Comparison of ENCODE assay signal across 8 mouse cellular contexts in genomic region chr10:103367371-103368295, GRCm38 (mm10). TPM values are rescaled to one million over a fixed set of nuclear protein-coding genes. Genes with fewer than 3 reads are reported as not detected.
A peak's percentile ranks its signal among the peaks of the same experiment; 100 is the strongest.
DNase-seq lines count a peak whose midpoint lies in the region; ATAC-seq and TF ChIP-seq lines count a peak whose summit lies in the region.

Gene Slc6a15, plus strand, starts transcription at chr10:103367783.

- H3K27ac ChIP-seq in embryonic facial prominence, embryonic 10.5 days (replicated peaks), result peak within 1 kb of the TSS; percentile 70
- no peak within 1 kb of the TSS for H3K27ac ChIP-seq in hindbrain, embryonic 11.5 days (ENCODE audit: low read depth, low read length)

- peak within 1 kb of the TSS; percentile 58 for H3K9ac ChIP-seq in hindbrain, embryonic 11.5 days (ENCODE audit: low read depth, low read length)

- ATAC-seq in hindbrain, embryonic 11.5 days (ENCODE audit: low FRiP score), result peak; percentile 83
- ATAC-seq in megakaryocyte, adult 5-6 weeks (ENCODE audit: poor library complexity, severe bottlenecking), result peak; percentile 26; the same call in 1 of the 2 replicates

- H3K79me3 ChIP-seq in C2C12 (ENCODE audit: low read depth), result no peaks in the 10 kb centered on the region

- no peaks in the 10 kb centered on the region for H3K79me2 ChIP-seq in C2C12 (ENCODE audit: control insufficient read depth, insufficient read depth)

- peaks cover 11% of the 10 kb centered on the region; the same call in 1 of the 2 replicates for H3K4me1 ChIP-seq in embryonic facial prominence, embryonic 10.5 days
- H3K4me1 ChIP-seq in hindbrain, embryonic 11.5 days (replicated peaks; ENCODE audit: control insufficient read depth, insufficient read depth, low read length), result no peaks in the 10 kb centered on the region

- H3K4me3 ChIP-seq in C2C12 (ENCODE audit: insufficient read depth, poor library complexity, severe bottlenecking), result peak within 1 kb of the TSS; percentile 36
- peak within 1 kb of the TSS; percentile 73 for H3K4me3 ChIP-seq in embryonic facial prominence, embryonic 10.5 days
- peak within 1 kb of the TSS; percentile 59 for H3K4me3 ChIP-seq in hindbrain, embryonic 11.5 days (ENCODE audit: low read depth, low read length)

- H3K9me3 ChIP-seq in embryonic facial prominence, embryonic 10.5 days, result no peaks in the 10 kb centered on the region
- H3K9me3 ChIP-seq in hindbrain, embryonic 11.5 days (ENCODE audit: control insufficient read depth, low read length), result no peaks in the 10 kb centered on the region

- peak; percentile 15 for DNase-seq in adrenal gland, adult 8-10 months
- DNase-seq in embryonic facial prominence, embryonic 10.5 days (ENCODE audit: low spot score), result peak; percentile 66
- peak; percentile 65 for DNase-seq in hindbrain, embryonic 11.5 days (ENCODE audit: low spot score)
- peak; percentile 41 to 53 for DNase-seq in layer of hippocampus, postnatal 25 days (ENCODE audit: extremely low spot score in 1 of 2, low spot score in 1 of 2)
- DNase-seq in right cerebral cortex, postnatal 25 days, result peak; percentile 67
- DNase-seq in spleen, postnatal 14 days (ENCODE audit: low spot score in 2 of 2), result no peak

- H3K36me3 ChIP-seq in C2C12 (ENCODE audit: control insufficient read depth, insufficient read depth), result no peaks in the 10 kb centered on the region
- H3K36me3 ChIP-seq in embryonic facial prominence, embryonic 10.5 days (replicated peaks), result no peaks in the 10 kb centered on the region
- H3K36me3 ChIP-seq in hindbrain, embryonic 11.5 days (ENCODE audit: control insufficient read depth, insufficient read depth, low read length), result no peaks in the 10 kb centered on the region

- H3ac ChIP-seq in C2C12 (ENCODE audit: control insufficient read depth, insufficient read length, low read depth), result peak within 1 kb of the TSS; percentile 57

- no peaks in the 10 kb centered on the region for H3K27me3 ChIP-seq in C2C12 (ENCODE audit: control insufficient read depth, insufficient read depth, insufficient read length)
- peaks cover 19% of the 10 kb centered on the region for H3K27me3 ChIP-seq in embryonic facial prominence, embryonic 10.5 days (replicated peaks; ENCODE audit: low read depth, poor library complexity, severe bottlenecking)
- H3K27me3 ChIP-seq in hindbrain, embryonic 11.5 days (ENCODE audit: control insufficient read depth, insufficient read depth, low read length), result no peaks in the 10 kb centered on the region; the same call in 1 of the 2 replicates

- no peak for TF ChIP-seq CTCF in C2C12 (IDR thresholded peaks at IDR 0.05; ENCODE audit: control insufficient read depth, insufficient read depth, insufficient read length)

- peak within 1 kb of the TSS; percentile 97 for H3K4me2 ChIP-seq in hindbrain, embryonic 11.5 days (replicated peaks; ENCODE audit: low read depth, low read length)

- under 1% methylated on average over 43 of the region's 43 CpGs for WGBS in embryonic facial prominence, embryonic 10.5 days
- WGBS in hindbrain, embryonic 11.5 days, result under 1% methylated on average over 42 of the region's 43 CpGs

TF ChIP-seq in C2C12, 6 proteins besides CTCF, POLR2A, EP300 and RAD21:
- TF ChIP-seq MAX (IDR thresholded peaks at IDR 0.05) (no peak), MYOD1 (IDR thresholded peaks at IDR 0.05; ENCODE audit: control insufficient read depth, insufficient read length, low read depth) (no peak), USF1 (IDR thresholded peaks at IDR 0.05; ENCODE audit: low read depth) (no peak), FOSL1 (IDR thresholded peaks at IDR 0.05; ENCODE audit: insufficient read depth, low read length, poor library complexity, severe bottlenecking) (no peak), MYOG (IDR thresholded peaks at IDR 0.05; ENCODE audit: control insufficient read depth, extremely low read depth, insufficient read length) (no peak), CEBPB (IDR thresholded peaks at IDR 0.05; ENCODE audit: low read depth) (no peak)

RNA-seq across cellular contexts. Expression of gene Slc6a15, which starts in this region (rescaled TPM):
- polyA plus RNA-seq in C2C12 (2012; fragmentation: generic; extraction: Trizol), result 1.5 TPM
- 10 to 100 TPM in 1 of 4 experiments, 1 to 10 TPM in 3; 6.1 to 15.3 (median 8.9) TPM for total RNA-seq in adrenal gland, adult 8-10 months (2022)
- polyA plus RNA-seq in embryonic facial prominence, embryonic 10.5 days (2016; fragmentation: Nextera tagmentation; extraction: Ambion mirVana), result 5.4 and 6.5 TPM in 2 replicates
- polyA plus RNA-seq in hindbrain, embryonic 11.5 days (2014; fragmentation: Nextera tagmentation; extraction: Ambion mirVana), result 21.5 and 21.9 TPM in 2 replicates
- total RNA-seq in layer of hippocampus, postnatal 25 days (2021), result 10 to 100 TPM; 70.1 to 82.4 TPM
- not detected in 2 replicates for total RNA-seq in megakaryocyte, adult 5-6 weeks (2015)
- total RNA-seq in megakaryocyte, adult 5-6 weeks (2017), result 0.04 TPM in 1 of 2 replicates, not detected in the other

Comparison
In these comparisons a context has a peak if more than half of its experiments do, and no peak if none do; other contexts are left out.
1. RNA of gene Slc6a15 (total RNA-seq): 70.1 to 82.4 TPM in layer of hippocampus, postnatal 25 days and 6.1 to 15.3 TPM in adrenal gland, adult 8-10 months; 0.04 TPM in megakaryocyte, adult 5-6 weeks; every median in the first group is over 4 times any median in the second.
2. RNA of gene Slc6a15 (total RNA-seq): 70.1 to 82.4 TPM in layer of hippocampus, postnatal 25 days; 6.1 to 15.3 TPM in adrenal gland, adult 8-10 months; every median in the first group is over 4 times any median in the second.
3. Peak in ATAC-seq in megakaryocyte, adult 5-6 weeks; RNA of the gene not detected or under 1 TPM.
4. DNase-seq: peak in adrenal gland, adult 8-10 months (single experiment), embryonic facial prominence, embryonic 10.5 days (single experiment), hindbrain, embryonic 11.5 days (single experiment), layer of hippocampus, postnatal 25 days (2 of 2) and right cerebral cortex, postnatal 25 days (single experiment); none in spleen, postnatal 14 days (0 of 2).
5. Peak in every context shown above with its lines, with median percentiles within 50 percentile points of each other: H3K4me3 ChIP-seq.